Mouse (Mus musculus) C2C12 (cell line): ENCODE measurements around the gene Gria4.

Experiments
- CTCF ChIP-seq: IDR thresholded peaks from one replicate; pipeline ENCODE4 v1.5.1; 2011; ENCODE audit not compliant: control insufficient read depth, insufficient read depth, insufficient read length
- MYOG ChIP-seq: IDR thresholded peaks from one replicate; pipeline ENCODE4 v1.6.1; 2011; ENCODE audit not compliant: control insufficient read depth, insufficient read length; ENCODE audit errors: extremely low read depth

- TF ChIP-seq CTCF (no peak), MYOG (no peak)
These were observed 325.2 kb downstream of the Gria4 start for GRCm38 (mm10) chr9:4470791-4471190.
